Mouse (Mus musculus): ENCODE results near the gene Gad2. TPM values are rescaled to one million over a fixed set of nuclear protein-coding genes. Genes with fewer than 3 reads are reported as not detected.

Gene Gad2
- total RNA-seq, 1 experiment: 0.13 TPM

- Histone ChIP-seq H3K36me3 (ENCODE audit: control insufficient read depth, insufficient read depth, low read length, poor library complexity, severe bottlenecking) (no peaks in the 10 kb centered on the region), H3K9ac (ENCODE audit: insufficient read depth, low read depth, low read length, poor library complexity, severe bottlenecking) (no peak overlapping the region), H3K4me1 (ENCODE audit: control insufficient read depth in 2 of 2, insufficient read depth in 2 of 2, low read length in 2 of 2, poor library complexity in 1 of 2) (no peaks in the 10 kb centered on the region), H3K9me3 (ENCODE audit: control insufficient read depth, insufficient read depth, low read depth, low read length) (no peaks in the 10 kb centered on the region), H3K27ac (ENCODE audit: insufficient read depth, low read depth, low read length, poor library complexity, severe bottlenecking) (no peak overlapping the region), H3K4me3 (ENCODE audit: insufficient read depth in 1 of 2, low read depth in 1 of 2, low read length in 2 of 2, poor library complexity in 1 of 2, severe bottlenecking in 1 of 2) (no peak overlapping the region)
- DNase-seq (ENCODE audit: low read depth, low spot score): no peak
- in situ Hi-C loops (cut with MboI; ENCODE audit: low sequenced_read_pairs in 2 of 2, unreplicated experiment in 2 of 2): no loop called here
- TF ChIP-seq MAFK (IDR thresholded peaks at IDR 0.05; ENCODE audit: insufficient read depth, low read depth, low read length): no peak
- no peak for TF ChIP-seq ZC3H11A (IDR thresholded peaks at IDR 0.05; ENCODE audit: borderline replicate concordance, low read depth, low read length)
- TF ChIP-seq ZNF384 (IDR thresholded peaks at IDR 0.05; ENCODE audit: low read depth, low read length): no peak
- TF ChIP-seq CHD2 (IDR thresholded peaks at IDR 0.05; ENCODE audit: low read depth, low read length): no peak
- no peak for TF ChIP-seq HCFC1 (IDR thresholded peaks at IDR 0.05; ENCODE audit: borderline replicate concordance, insufficient read depth, low read length)
Measured at GRCm38 (mm10) chr2:22704780-22705727, 83.0 kb downstream of the Gad2 start.

GRCm38 (mm10) chr2:22706233-22706632, 84.2 kb downstream of the Gad2 start:
- H3K9ac ChIP-seq (ENCODE audit: insufficient read depth, low read depth, low read length, poor library complexity, severe bottlenecking): no peak overlapping the region
- no peaks in the 10 kb centered on the region for H3K4me1 ChIP-seq (ENCODE audit: control insufficient read depth in 2 of 2, insufficient read depth in 2 of 2, low read length in 2 of 2, poor library complexity in 1 of 2)
- H3K4me3 ChIP-seq (ENCODE audit: insufficient read depth in 1 of 2, low read depth in 1 of 2, low read length in 2 of 2, poor library complexity in 1 of 2, severe bottlenecking in 1 of 2): no peak overlapping the region
- in situ Hi-C loops (cut with MboI; ENCODE audit: low sequenced_read_pairs in 2 of 2, unreplicated experiment in 2 of 2): no loop called here
- no peaks in the 10 kb centered on the region for H3K9me3 ChIP-seq (ENCODE audit: control insufficient read depth, insufficient read depth, low read depth, low read length)
- no peaks in the 10 kb centered on the region for H3K36me3 ChIP-seq (ENCODE audit: control insufficient read depth, insufficient read depth, low read length, poor library complexity, severe bottlenecking)
- H3K27ac ChIP-seq (ENCODE audit: insufficient read depth, low read depth, low read length, poor library complexity, severe bottlenecking): no peak overlapping the region
- no peak for TF ChIP-seq ZC3H11A (IDR thresholded peaks at IDR 0.05; ENCODE audit: borderline replicate concordance, low read depth, low read length)
- no peak for TF ChIP-seq CHD2 (IDR thresholded peaks at IDR 0.05; ENCODE audit: low read depth, low read length)
- TF ChIP-seq ZNF384 (IDR thresholded peaks at IDR 0.05; ENCODE audit: low read depth, low read length): no peak
- TF ChIP-seq HCFC1 (IDR thresholded peaks at IDR 0.05; ENCODE audit: borderline replicate concordance, insufficient read depth, low read length): no peak
- TF ChIP-seq MAFK (IDR thresholded peaks at IDR 0.05; ENCODE audit: insufficient read depth, low read depth, low read length): no peak
- DNase-seq (ENCODE audit: low read depth, low spot score): no peak

- peak; percentile 63 for DNase-seq (ENCODE audit: low read depth, low spot score)
- H3K9me3 ChIP-seq (ENCODE audit: control insufficient read depth, insufficient read depth, low read depth, low read length): no peaks in the 10 kb centered on the region
- no peaks in the 10 kb centered on the region for H3K36me3 ChIP-seq (ENCODE audit: control insufficient read depth, insufficient read depth, low read length, poor library complexity, severe bottlenecking)
- in situ Hi-C loops (cut with MboI; ENCODE audit: low sequenced_read_pairs in 2 of 2, unreplicated experiment in 2 of 2): loop anchor here in 1 of 2 experiments (10.0 kb wide), 1 partner anchor 777 kb away; no protein-coding TSS in a partner anchor
- H3K27ac ChIP-seq (ENCODE audit: insufficient read depth, low read depth, low read length, poor library complexity, severe bottlenecking): no peak overlapping the region
- no peak overlapping the region for H3K4me3 ChIP-seq (ENCODE audit: insufficient read depth in 1 of 2, low read depth in 1 of 2, low read length in 2 of 2, poor library complexity in 1 of 2, severe bottlenecking in 1 of 2)
- no peak overlapping the region for H3K9ac ChIP-seq (ENCODE audit: insufficient read depth, low read depth, low read length, poor library complexity, severe bottlenecking)
- no peaks in the 10 kb centered on the region for H3K4me1 ChIP-seq (ENCODE audit: control insufficient read depth in 2 of 2, insufficient read depth in 2 of 2, low read length in 2 of 2, poor library complexity in 1 of 2)
- TF ChIP-seq ZNF384 (IDR thresholded peaks at IDR 0.05; ENCODE audit: low read depth, low read length) (no peak), ZC3H11A (IDR thresholded peaks at IDR 0.05; ENCODE audit: borderline replicate concordance, low read depth, low read length) (peak; percentile 75; the same call in 1 of the 2 replicates)
Measured at GRCm38 (mm10) chr2:22721522-22722470, 99.8 kb downstream of the Gad2 start.

- no peak for DNase-seq (ENCODE audit: low read depth, low spot score)
- H3K9me3 ChIP-seq (ENCODE audit: control insufficient read depth, insufficient read depth, low read depth, low read length): no peaks in the 10 kb centered on the region
- H3K4me3 ChIP-seq (ENCODE audit: insufficient read depth in 1 of 2, low read depth in 1 of 2, low read length in 2 of 2, poor library complexity in 1 of 2, severe bottlenecking in 1 of 2): no peak overlapping the region
- H3K27ac ChIP-seq (ENCODE audit: insufficient read depth, low read depth, low read length, poor library complexity, severe bottlenecking): no peak overlapping the region
- H3K36me3 ChIP-seq (ENCODE audit: control insufficient read depth, insufficient read depth, low read length, poor library complexity, severe bottlenecking): no peaks in the 10 kb centered on the region
- no peaks in the 10 kb centered on the region for H3K4me1 ChIP-seq (ENCODE audit: control insufficient read depth in 2 of 2, insufficient read depth in 2 of 2, low read length in 2 of 2, poor library complexity in 1 of 2)
- in situ Hi-C loops (cut with MboI; ENCODE audit: low sequenced_read_pairs in 2 of 2, unreplicated experiment in 2 of 2): loop anchor here in 1 of 2 experiments (10.0 kb wide), 1 partner anchor 779 kb away; no protein-coding TSS in a partner anchor
- no peak overlapping the region for H3K9ac ChIP-seq (ENCODE audit: insufficient read depth, low read depth, low read length, poor library complexity, severe bottlenecking)
- TF ChIP-seq CHD2 (IDR thresholded peaks at IDR 0.05; ENCODE audit: low read depth, low read length) (no peak), ZC3H11A (IDR thresholded peaks at IDR 0.05; ENCODE audit: borderline replicate concordance, low read depth, low read length) (no peak), ZNF384 (IDR thresholded peaks at IDR 0.05; ENCODE audit: low read depth, low read length) (no peak), HCFC1 (IDR thresholded peaks at IDR 0.05; ENCODE audit: borderline replicate concordance, insufficient read depth, low read length) (no peak), MAFK (IDR thresholded peaks at IDR 0.05; ENCODE audit: insufficient read depth, low read depth, low read length) (no peak)
Measured at GRCm38 (mm10) chr2:22723927-22724534, 102.0 kb downstream of the Gad2 start.

Measured in ES-E14 (cell line).